Mouse (Mus musculus) thymus, postnatal 14 days (tissue): ENCODE data around the gene Rcsd1.
A peak's percentile ranks its signal among the peaks of the same experiment; 100 is the strongest.

Source experiments
- DNase-seq: peaks from one replicate; pipeline ENCODE4 v3.0.0; 2021

Gene Rcsd1

GRCm38 (mm10) chr1:165661725-165662124 is 47.8 kb downstream of the Rcsd1 start:
- DNase-seq = no peak

GRCm38 (mm10) chr1:165661191-165661590 is 48.4 kb downstream of the Rcsd1 start:
- no peak for DNase-seq

DNA sequence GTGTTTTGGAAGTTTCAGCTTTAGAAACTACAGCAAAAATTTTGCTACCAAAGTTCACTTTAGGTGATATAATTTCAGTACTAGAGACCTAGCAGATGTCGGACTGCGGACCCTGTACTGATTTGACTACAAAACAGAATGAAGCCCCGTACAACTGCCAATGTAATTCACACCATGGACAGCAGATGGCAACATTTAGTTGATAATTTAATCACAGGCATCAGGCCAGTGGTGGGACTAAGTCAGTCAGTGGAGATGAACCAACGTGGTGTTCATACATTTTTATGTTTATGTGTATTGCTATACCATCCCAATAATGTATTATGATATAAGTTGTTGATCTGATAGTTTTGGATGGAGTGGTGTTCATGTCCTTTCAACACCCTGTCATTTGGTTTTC is 48.8 kb downstream of the Rcsd1 start:
- peak; percentile 66 for DNase-seq

GRCm38 (mm10) chr1:165658602-165659001 is 51.0 kb downstream of the Rcsd1 start:
- DNase-seq = peak; percentile 65

DNA sequence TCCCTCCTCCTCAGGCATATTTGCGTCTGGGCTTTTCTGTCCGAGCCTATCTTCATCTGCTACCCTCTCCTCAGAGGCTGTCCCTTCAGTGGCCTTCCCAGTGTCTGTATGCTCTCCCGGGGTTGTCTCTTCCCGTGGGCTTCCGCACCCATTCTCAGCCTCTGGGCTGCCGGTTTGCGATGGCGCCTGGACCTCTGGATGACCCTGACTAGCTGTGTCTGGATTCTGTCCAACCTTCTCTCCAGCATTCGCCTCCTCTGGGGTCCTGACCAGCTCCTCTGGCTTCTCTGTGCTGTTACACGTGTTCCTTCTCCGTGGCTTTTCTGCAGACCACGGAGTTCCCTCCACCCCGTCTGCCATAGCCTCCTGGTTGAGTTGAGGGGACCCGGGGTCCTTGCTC is 54.1 kb downstream of the Rcsd1 start:
- DNase-seq = no peak

- DNase-seq = peak; percentile 77
Observed at GRCm38 (mm10) chr1:165655022-165655421, 54.5 kb downstream of the Rcsd1 start.

DNA sequence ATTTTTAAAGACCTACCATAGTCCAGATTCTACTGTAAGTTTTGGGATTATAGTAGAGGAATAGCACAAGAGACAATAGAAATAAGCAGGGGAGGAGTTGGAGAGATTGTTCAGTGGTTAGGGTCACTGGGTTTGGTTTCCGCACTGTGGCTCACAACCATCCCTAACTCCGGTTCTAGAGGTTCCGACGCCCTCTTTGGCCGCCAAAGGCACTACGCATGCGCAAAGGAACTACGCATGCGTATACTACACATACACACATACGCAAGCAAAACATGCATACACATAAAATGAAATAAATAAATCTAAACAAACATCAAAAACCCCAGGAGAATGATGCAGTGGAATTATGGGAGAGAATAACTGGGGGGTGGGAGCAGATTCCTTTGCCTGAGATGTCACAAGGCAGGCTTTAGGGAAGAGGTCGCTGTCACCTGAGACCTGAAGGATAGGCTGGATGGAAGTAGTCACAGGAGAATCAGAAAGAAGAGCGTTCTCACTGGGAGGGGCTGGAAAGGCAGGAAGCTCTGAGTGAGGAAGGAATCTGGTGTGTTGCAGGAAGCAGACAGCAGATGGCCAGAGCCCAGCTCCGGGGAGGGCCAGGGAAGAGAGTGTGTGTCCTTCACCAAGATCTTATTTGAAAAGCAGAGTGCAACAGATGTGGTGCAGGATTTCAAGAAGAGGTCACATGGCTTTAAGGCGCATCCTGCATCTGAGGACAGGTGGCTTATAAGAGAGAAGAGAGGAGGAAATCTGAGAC is 56.3 kb downstream of the Rcsd1 start:
- DNase-seq = no peak

DNA sequence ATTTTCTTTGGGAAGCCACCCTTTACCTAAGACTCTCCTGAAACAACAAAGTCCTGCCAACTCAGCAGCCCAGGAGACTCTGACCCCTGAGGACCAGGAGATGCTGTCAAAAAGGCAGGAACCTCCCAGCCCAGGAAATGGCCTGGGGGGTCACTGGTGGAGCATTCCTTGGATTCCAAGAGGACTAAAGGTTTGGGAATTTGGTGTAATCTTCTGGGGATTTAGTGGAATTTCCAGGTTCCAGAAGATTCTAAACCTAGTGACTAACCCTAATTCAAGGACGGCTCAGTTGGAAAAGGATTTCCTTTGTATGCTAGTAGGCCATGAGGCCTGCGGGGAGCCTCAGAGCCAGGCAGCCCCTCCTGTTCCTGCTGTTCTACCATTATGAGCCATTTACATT is 57.0 kb downstream of the Rcsd1 start:
- DNase-seq = no peak

DNA sequence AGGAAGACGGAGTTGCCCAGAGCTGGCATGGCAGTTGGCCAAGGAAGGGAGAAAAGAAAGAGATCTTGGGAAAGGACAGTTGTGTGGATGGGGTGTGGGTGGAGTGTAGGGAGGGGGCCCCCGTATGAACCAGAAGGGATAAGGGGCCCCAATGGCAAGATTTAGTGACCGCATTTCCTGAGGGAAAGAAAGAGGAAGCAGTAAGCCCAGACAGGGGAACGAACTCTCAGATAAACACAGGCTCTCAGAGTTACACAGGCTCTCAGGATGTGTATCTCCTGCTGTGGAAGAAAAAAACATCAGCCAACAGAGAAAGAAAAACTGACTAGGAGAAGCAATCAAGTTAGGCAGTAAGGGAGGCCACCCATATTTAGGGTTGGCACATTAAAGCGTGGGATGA is 58.4 kb downstream of the Rcsd1 start:
- no peak for DNase-seq

DNA sequence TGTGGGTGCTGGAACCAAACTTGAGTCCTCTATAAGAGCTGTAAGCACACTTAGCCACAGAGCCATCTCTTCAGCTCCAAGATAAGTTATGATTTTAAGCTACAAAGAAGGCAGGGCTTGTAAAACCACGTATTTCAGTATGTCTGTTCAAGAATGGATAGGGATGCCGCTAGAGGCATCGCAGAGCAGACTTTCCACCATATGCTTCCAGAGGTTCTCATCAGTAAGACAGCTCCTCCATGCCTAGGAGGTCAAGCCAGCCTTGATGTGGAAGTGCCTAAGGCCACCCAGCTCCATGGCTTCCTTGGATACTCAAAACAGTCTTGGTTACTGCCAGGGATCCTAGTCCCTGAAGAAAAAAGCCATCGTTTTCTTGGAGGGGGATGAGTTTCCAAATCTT is 64.5 kb downstream of the Rcsd1 start:
- no peak for DNase-seq

GRCm38 (mm10) chr1:165643735-165644134 is 65.8 kb downstream of the Rcsd1 start:
- no peak for DNase-seq

- no peak for DNase-seq
Observed at GRCm38 (mm10) chr1:165642780-165643311, 66.7 kb downstream of the Rcsd1 start.

GRCm38 (mm10) chr1:165641786-165642771 is 67.5 kb downstream of the Rcsd1 start:
- peak; percentile 86 for DNase-seq

- peak; percentile 79 for DNase-seq
Observed at GRCm38 (mm10) chr1:165641271-165641771, 68.2 kb downstream of the Rcsd1 start.

DNA sequence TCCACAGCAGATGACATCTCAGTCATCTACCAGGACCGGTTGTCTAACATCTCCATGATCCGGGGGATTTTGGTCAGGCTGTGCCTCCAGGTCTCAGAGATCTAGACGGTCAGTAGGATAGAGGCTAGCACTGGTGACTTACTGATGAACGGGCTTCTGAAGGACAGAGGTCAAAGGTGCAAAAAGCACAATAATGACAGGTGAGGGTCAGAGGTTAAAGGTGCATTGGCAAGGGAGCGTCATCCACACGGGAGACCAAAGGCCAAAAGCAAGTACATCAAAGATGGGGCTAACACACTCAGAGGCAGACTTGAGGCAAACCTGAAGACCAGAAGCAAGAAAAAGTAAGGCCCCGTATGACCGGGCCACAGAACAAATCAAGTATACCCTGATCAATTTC is 73.3 kb downstream of the Rcsd1 start:
- no peak for DNase-seq

DNA sequence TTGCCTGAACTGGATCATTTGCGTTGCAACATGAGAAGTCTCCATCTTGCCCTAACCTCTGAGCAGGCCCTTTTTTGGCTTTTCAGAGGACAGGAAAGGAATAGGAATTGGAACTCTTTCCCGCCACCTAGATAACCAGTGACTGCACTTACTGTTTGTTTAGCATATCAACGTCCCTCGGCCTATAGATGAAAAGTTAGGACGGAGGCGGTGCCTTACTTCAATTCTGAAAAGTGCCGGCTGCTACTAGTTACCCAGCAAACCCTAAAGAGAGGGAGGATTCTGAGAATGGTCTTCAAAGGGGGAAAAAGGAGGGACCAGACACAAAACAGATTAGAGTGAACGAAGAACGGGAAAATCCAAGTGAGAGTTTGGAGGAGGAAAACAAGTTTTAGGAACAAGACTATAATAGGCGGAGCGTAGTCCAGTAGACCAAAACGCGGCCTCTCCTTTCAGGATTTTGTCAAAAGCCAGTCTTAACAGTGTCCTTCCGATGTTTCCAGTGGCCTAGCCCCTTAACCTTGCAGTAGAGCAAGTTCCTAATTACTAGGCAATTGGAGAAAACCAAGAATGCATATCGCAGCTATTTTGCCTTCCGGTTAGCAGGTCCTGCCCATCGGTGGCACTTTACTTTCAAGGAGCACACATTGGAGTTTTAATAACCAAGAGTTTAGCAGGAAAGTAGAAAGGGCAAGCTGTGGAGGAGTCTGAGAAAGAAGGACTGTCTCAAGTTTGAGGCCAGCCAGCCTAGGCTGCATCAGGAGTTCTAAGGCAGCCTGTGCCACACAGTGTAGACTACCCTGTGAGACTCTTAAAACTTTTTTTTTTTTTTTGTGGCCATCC is 74.3 kb downstream of the Rcsd1 start:
- DNase-seq = no peak

DNA sequence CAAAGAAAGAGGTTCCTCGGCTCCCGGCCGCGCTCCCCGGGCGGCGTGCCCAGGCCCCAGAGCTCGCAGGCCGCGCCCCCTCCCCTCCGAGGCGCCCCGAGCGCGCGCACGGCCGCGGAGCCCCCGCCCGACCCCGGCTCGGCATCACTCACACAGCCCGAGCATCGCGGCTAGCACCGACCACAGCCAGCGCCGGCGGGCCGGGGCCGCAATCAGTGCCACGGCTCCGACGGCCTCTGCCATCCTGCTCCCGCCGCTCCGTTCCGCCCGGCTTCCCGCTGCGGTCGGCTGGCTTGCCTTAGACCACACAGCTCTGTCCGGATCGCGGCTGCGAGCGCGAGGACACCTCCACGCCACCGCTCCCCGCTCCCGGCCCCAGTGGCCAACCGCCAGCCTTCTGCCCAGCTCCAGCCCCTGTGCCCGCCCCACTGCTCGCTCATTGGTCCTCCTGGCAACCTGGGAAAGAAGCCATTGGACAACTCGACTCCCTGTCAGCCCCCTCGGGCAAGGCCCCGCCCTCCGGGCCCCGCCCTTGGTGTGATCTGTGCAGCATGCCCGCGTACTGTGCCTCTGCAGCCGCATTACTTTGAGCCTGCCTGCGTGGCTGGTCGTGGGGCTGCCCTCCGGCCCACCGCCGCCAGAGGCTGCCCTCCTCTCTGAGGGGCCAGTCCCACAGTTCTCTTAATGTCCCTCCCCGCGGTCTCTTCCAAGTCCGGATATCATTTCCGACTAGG is 75.2 kb downstream of the Rcsd1 start, which contains the start of gene Mpzl1:
Mpzl1 (minus strand) TSS at position 388 of the 734 bp plus-strand sequence.
- peak; percentile 96 for DNase-seq

- DNase-seq = no peak
Observed at GRCm38 (mm10) chr1:165633345-165633744, 76.2 kb downstream of the Rcsd1 start.

DNA sequence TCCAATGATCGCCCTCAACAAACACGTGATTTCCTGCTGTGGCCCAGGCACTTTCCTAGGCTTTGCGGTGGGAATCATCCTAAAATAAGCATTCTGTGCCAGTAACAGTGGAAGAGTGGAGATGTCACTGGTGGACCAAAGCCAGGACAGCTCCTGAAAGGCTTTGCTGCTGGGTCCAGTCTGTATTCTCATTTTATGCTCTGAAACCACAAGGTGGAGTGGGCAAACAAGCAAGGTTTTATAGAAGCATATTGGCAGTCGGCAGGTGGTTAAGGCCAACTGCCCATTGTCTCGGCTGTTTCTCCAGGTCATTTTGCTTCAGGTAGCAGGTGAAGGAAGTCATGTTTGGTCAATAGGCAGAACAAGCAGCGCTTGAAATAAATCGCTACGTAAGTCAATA is 78.4 kb downstream of the Rcsd1 start:
- no peak for DNase-seq

GRCm38 (mm10) chr1:165629975-165630374 is 79.6 kb downstream of the Rcsd1 start:
- DNase-seq = no peak

GRCm38 (mm10) chr1:165628603-165629002 is 81.0 kb downstream of the Rcsd1 start:
- no peak for DNase-seq

- DNase-seq = no peak
Observed at GRCm38 (mm10) chr1:165625896-165626295, 83.7 kb downstream of the Rcsd1 start.
